Mouse (Mus musculus) frontal cortex, postnatal 10 days (tissue): ENCODE data around the gene Stxbp2.

Source experiments
- DNase-seq, 2 experiments: peaks; one replicate each; pipeline ENCODE4 v3.0.0; 2022; ENCODE audit warnings: low spot score in 2 of 2, mixed read lengths in 1 of 2

The Stxbp2 gene

GRCm38 (mm10) chr8:3682435-3682834 is 51.7 kb downstream of the Stxbp2 start:
- no peak for DNase-seq

GRCm38 (mm10) chr8:3683408-3684176 is 52.8 kb downstream of the Stxbp2 start:
- DNase-seq, result no peak

GRCm38 (mm10) chr8:3684530-3684929 is 53.8 kb downstream of the Stxbp2 start:
- no peak for DNase-seq

- no peak for DNase-seq
These were observed 54.7 kb downstream of the Stxbp2 start for GRCm38 (mm10) chr8:3685422-3685821.

- DNase-seq, result no peak
These were observed 56.8 kb downstream of the Stxbp2 start for GRCm38 (mm10) chr8:3687537-3687936.

GRCm38 (mm10) chr8:3690774-3691173 is 60.0 kb downstream of the Stxbp2 start:
- no peak for DNase-seq
